Mouse (Mus musculus) kidney, adult 2 months (tissue): Measurements from ENCODE around the gene Timmdc1. TPM values are rescaled to one million over a fixed set of nuclear protein-coding genes. Genes with fewer than 3 reads are reported as not detected.

Source experiments
- DNase-seq: peaks from one replicate; pipeline ENCODE4 v3.0.0; 2021
- H3K27ac ChIP-seq: fragments of 200-500 bp; 2 replicates; pipeline ENCODE4 v1.5.1; 2012; ENCODE audit warnings: low read depth, low read length, control low read depth, inconsistent platforms; ENCODE audit not compliant: insufficient read depth
- H3K27me3 ChIP-seq: fragments of 200-500 bp; replicated peaks from 2 replicates; pipeline ENCODE4 v1.6.1; 2012; ENCODE audit warnings: mild to moderate bottlenecking, moderate library complexity, low read length, inconsistent platforms; ENCODE audit not compliant: control insufficient read depth, insufficient read depth
- H3K36me3 ChIP-seq: fragments of 200-500 bp; 2 replicates; pipeline ENCODE4 v1.6.1; 2012; ENCODE audit warnings: mild to moderate bottlenecking, moderate library complexity, low read length, inconsistent platforms; ENCODE audit not compliant: control insufficient read depth, insufficient read depth
- H3K4me1 ChIP-seq: fragments of 200-500 bp; 2 replicates; pipeline ENCODE4 v1.6.1; 2011; ENCODE audit warnings: low read length; ENCODE audit not compliant: control insufficient read depth, insufficient read depth
- H3K4me3 ChIP-seq: fragments of 200-500 bp; 2 replicates; pipeline ENCODE4 v1.5.1; 2011; ENCODE audit warnings: mild to moderate bottlenecking, low read depth, low read length, control low read depth; ENCODE audit not compliant: insufficient read depth
- CTCF ChIP-seq: fragments of 200-500 bp; conservative IDR thresholded peaks from 2 replicates; pipeline ENCODE4 v1.5.1; 2011; ENCODE audit warnings: low read depth, mild to moderate bottlenecking, control low read depth, low read length, moderate library complexity, mixed read lengths; ENCODE audit not compliant: insufficient read depth, insufficient read length
- POLR2A ChIP-seq: fragments of 200-500 bp; IDR thresholded peaks from one replicate; pipeline ENCODE4 v1.6.1; 2011; ENCODE audit warnings: low read depth, low read length, control low read depth
- WGBS: fragments of 180-500 bp; shearing (Covaris S2); methylation state at CpG from one replicate; pipeline ENCODE4 v1.1.7; 2018; 5-methylcytosine and 5-hydroxymethylcytosine counted together
- polyA plus RNA-seq: library from polyadenylated mRNA; depleted of rRNA; stranded (reverse); fragments of >200 nt; gene quantifications from 2 replicates; pipeline ENCODE4 v1.2.3, GENCODE M21; 2012

The Timmdc1 gene
- polyA plus RNA-seq, 1 experiment, result 16.5 TPM

GRCm38 (mm10) chr16:38469437-38469836, 53.0 kb downstream of the Timmdc1 start:
- no peak for TF ChIP-seq CTCF
- no peak for TF ChIP-seq POLR2A
- H3K4me1 ChIP-seq, result no peaks in the 10 kb centered on the region
- WGBS, result 75% methylated on average over 8 of the region's 8 CpGs
- no peaks in the 10 kb centered on the region for H3K27me3 ChIP-seq
- no peak for DNase-seq
- H3K4me3 ChIP-seq, result no peak overlapping the region
- H3K27ac ChIP-seq, result no peak overlapping the region
- no peaks in the 10 kb centered on the region for H3K36me3 ChIP-seq

GRCm38 (mm10) chr16:38468706-38469018, 53.8 kb downstream of the Timmdc1 start:
- no peak overlapping the region for H3K4me3 ChIP-seq
- DNase-seq, result peak; percentile 43
- H3K27ac ChIP-seq, result no peak overlapping the region
- H3K27me3 ChIP-seq, result no peaks in the 10 kb centered on the region
- TF ChIP-seq POLR2A (no peak), CTCF (peak; percentile 46)
- 29% methylated on average over 3 of the region's 3 CpGs for WGBS
- no peaks in the 10 kb centered on the region for H3K4me1 ChIP-seq
- no peaks in the 10 kb centered on the region for H3K36me3 ChIP-seq

GRCm38 (mm10) chr16:38467917-38468705, 54.4 kb downstream of the Timmdc1 start:
- no peak overlapping the region for H3K27ac ChIP-seq
- peak; percentile 35 for DNase-seq
- WGBS, result 61% methylated on average over 8 of the region's 8 CpGs
- no peaks in the 10 kb centered on the region for H3K36me3 ChIP-seq
- no peak overlapping the region for H3K4me3 ChIP-seq
- H3K4me1 ChIP-seq, result no peaks in the 10 kb centered on the region
- TF ChIP-seq POLR2A (no peak), CTCF (no peak)
- no peaks in the 10 kb centered on the region for H3K27me3 ChIP-seq

GRCm38 (mm10) chr16:38467091-38467916, 55.2 kb downstream of the Timmdc1 start:
- no peaks in the 10 kb centered on the region for H3K4me1 ChIP-seq
- no peak overlapping the region for H3K27ac ChIP-seq
- H3K27me3 ChIP-seq, result no peaks in the 10 kb centered on the region
- no peak overlapping the region for H3K4me3 ChIP-seq
- WGBS, result 88% methylated on average over 13 of the region's 13 CpGs
- TF ChIP-seq CTCF (no peak), POLR2A (no peak)
- DNase-seq, result no peak
- no peaks in the 10 kb centered on the region for H3K36me3 ChIP-seq

- no peak for DNase-seq
Observed at GRCm38 (mm10) chr16:38466089-38466488, 56.4 kb downstream of the Timmdc1 start.

GRCm38 (mm10) chr16:38463305-38463704, 59.2 kb downstream of the Timmdc1 start:
- no peaks in the 10 kb centered on the region for H3K4me1 ChIP-seq
- H3K27me3 ChIP-seq, result no peaks in the 10 kb centered on the region
- H3K4me3 ChIP-seq, result no peak overlapping the region
- TF ChIP-seq CTCF, result no peak
- TF ChIP-seq POLR2A, result no peak
- H3K36me3 ChIP-seq, result no peaks in the 10 kb centered on the region
- 89% methylated on average over 5 of the region's 5 CpGs for WGBS
- DNase-seq, result no peak
- H3K27ac ChIP-seq, result no peak overlapping the region

More at GRCm38 (mm10) chr16:38466089-38466488, 56.4 kb downstream of the Timmdc1 start:
- no peak for TF ChIP-seq POLR2A
- no peak for TF ChIP-seq CTCF
- no peaks in the 10 kb centered on the region for H3K36me3 ChIP-seq
- no peaks in the 10 kb centered on the region for H3K27me3 ChIP-seq
- no peak overlapping the region for H3K27ac ChIP-seq
- no peaks in the 10 kb centered on the region for H3K4me1 ChIP-seq
- WGBS, result 68% methylated on average over 4 of the region's 4 CpGs
- no peak overlapping the region for H3K4me3 ChIP-seq

- DNase-seq, result no peak
- H3K27ac ChIP-seq, result no peak overlapping the region
Observed at GRCm38 (mm10) chr16:38462161-38462560, 60.3 kb downstream of the Timmdc1 start.

More at GRCm38 (mm10) chr16:38462161-38462560, 60.3 kb downstream of the Timmdc1 start:
- WGBS, result 72% methylated on average over 7 of the region's 7 CpGs
- TF ChIP-seq POLR2A, result no peak
- no peak for TF ChIP-seq CTCF
- Histone ChIP-seq H3K36me3 (no peaks in the 10 kb centered on the region), H3K4me1 (no peaks in the 10 kb centered on the region), H3K4me3 (no peak overlapping the region), H3K27me3 (no peaks in the 10 kb centered on the region)
